Mouse (Mus musculus): ENCODE measurements at regions not wholly inside any gene's neighbourhood (a gene's known extent, or its start where the extent isn't known, plus 50 kb on each side); places are given as distances from the start of the nearest gene placed in this dataset.
"Not testable (repeated sequence)": the region's sequence is repeated elsewhere in the genome, so short reads cannot be mapped to it uniquely, and the experiment has no call there.

DNA sequence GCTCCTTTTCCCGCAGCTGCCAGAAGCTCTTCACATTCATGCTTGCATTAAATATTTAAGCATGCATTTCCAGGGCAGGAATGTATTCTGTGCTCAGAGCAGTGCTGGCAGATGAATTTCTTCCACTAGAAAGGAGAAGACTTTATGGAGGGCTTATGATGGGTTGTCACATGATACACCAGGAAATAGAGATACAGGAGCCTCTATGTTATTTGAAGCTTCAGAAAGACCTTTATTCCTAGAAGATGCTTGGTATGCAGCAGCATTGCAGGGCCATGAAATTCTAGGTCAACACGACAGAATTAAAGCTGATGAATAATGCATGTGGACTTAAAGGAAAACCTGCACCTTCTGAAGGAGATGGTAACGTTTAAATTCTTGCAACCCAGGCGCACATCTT lies 212.1 kb downstream of the Adgrg6 start:
- no peak for DNase-seq (ENCODE audit: low spot score)

DNA sequence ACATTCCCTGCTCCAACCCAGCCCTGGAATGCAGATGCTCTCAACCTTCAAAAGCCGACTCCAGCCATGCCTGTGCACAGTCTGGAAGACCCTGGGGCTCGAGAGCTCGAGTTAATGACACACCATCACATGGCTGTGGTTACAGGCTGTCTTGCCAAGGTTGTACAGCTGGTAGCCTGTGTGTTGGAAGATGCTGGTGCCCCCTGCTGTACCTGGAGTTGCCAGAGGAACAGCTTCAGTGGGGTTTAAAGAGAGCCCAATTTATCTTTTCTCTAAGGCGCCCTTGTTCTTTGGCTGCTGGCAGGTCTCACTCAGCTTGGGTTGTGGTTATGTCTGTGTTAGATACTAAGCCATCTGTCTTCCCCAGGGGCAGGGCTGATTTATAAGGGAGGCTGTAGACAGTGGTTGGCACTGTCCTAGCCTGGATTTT lies 212.8 kb downstream of the Adgrg6 start:
- DNase-seq (ENCODE audit: low spot score) = no peak

DNA sequence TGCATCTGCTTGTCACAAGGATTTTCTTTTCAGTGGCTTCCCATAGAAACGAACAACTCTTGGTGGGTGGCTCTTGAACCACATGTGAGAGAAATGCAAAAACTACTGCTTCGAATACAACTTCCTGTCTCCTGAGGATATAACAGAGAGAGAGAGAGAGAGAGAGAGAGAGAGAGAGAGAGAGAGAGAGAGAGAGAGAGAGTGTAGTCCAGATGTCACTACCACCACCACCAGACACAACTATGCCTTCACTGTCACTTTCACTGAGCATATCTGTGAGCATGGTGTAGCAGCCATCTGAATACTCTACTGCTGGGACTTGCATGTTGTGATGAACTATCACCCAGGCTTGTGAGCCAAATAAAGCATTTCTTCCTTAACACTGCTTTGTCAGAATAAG lies 216.6 kb downstream of the Adgrg6 start:
- DNase-seq (ENCODE audit: low spot score) = no peak

- no peak for DNase-seq (ENCODE audit: low spot score)
These were observed 219.2 kb downstream of the Adgrg6 start for GRCm38 (mm10) chr10:14326229-14326628.

- peak; percentile 52 for DNase-seq (ENCODE audit: low spot score)
These were observed 224.0 kb downstream of the Adgrg6 start for GRCm38 (mm10) chr10:14321503-14321902.

DNA sequence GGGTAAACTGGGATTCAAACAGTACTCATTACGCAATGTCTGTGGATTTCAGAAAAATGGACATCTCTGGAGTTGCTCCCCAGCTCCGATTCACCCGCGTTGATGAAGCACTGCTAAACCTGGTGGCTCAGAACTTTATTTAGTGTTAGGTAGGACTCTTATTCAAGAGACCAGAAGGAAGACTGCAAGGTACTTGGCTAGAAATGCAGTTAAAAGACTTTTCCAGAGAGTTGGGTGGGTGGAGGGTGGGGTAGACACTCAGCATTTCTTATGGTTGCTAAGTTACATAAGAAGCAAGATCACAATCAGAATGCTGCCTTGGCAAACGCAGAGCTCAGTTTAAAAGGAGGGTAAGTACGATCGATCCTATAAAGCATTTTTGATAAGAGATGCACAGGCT lies 230.2 kb downstream of the Adgrg6 start:
- no peak for DNase-seq (ENCODE audit: low spot score)

GRCm38 (mm10) chr10:14314607-14315006 lies 230.9 kb downstream of the Adgrg6 start:
- peak; percentile 12 for DNase-seq (ENCODE audit: low spot score)

- no peak for DNase-seq (ENCODE audit: low spot score)
These were observed 231.4 kb downstream of the Adgrg6 start for GRCm38 (mm10) chr10:14314004-14314581.

DNA sequence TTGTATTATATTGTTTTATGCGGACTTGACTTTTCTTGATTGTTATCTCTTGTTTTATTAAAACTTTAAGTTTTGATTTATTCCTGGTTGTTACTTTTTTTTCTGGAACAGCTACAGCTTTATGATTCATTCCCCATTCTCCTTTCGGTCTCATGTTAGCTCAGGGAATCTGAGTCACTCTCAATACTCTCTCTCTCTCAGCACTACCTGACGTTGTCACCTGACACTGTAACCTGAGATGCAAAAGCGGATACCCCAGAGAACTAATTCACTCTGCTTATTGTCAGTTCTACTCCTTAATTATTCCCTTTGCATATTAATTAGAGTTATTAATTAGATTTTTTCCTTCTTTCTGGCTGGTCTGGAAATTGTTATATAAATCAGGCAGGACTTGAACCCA lies 232.5 kb downstream of the Adgrg6 start:
- no peak for DNase-seq (ENCODE audit: low spot score)

- DNase-seq (ENCODE audit: low spot score) = no peak
These were observed 233.5 kb downstream of the Adgrg6 start for GRCm38 (mm10) chr10:14311962-14312361.

DNA sequence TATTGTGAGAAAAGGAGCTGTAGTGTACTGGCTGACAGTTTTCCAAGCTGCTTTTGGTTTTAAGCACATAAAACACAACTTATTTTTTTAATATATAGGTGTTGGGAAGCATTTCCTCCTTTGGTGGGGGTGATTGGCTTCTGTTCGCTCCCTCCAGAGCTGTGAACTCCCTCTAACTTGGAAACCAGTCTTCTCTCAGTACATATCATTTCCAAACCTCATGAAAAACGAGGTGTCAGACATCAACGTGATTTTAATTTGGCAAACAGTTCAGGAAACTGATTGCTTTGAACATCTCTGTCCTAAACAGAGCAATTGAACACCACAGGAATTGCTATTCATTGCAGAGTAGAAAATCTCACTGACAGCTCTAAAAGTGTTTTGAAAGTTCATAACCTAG lies 238.6 kb downstream of the Adgrg6 start:
- peak; percentile 23 for DNase-seq (ENCODE audit: low spot score)

DNA sequence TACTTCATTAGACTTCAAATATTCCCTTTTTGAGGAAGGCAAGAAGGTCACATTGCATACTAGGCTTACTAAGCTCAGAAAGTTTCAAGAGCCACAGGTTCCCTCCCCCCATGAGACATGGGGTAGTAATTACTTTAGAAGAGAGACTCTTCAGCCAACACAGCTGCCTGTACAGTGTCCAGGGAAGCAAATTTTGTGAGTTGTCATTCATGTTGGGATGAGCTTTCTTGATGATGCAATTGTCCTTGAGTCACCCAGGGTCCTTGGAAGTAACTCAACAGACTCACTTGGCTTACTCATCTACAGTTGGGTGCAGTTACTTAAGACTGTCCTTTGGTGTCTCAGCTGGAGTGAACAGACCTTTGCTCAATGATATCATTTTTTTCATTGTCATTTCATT lies 242.0 kb downstream of the Adgrg6 start:
- DNase-seq (ENCODE audit: low spot score) = peak; percentile 29

- DNase-seq (ENCODE audit: low spot score) = no peak
These were observed 249.3 kb downstream of the Adgrg6 start for GRCm38 (mm10) chr10:14296147-14296546.

GRCm38 (mm10) chr10:14292701-14293100 lies 252.8 kb downstream of the Adgrg6 start:
- not testable (repeated sequence) for DNase-seq (ENCODE audit: low spot score)

DNA sequence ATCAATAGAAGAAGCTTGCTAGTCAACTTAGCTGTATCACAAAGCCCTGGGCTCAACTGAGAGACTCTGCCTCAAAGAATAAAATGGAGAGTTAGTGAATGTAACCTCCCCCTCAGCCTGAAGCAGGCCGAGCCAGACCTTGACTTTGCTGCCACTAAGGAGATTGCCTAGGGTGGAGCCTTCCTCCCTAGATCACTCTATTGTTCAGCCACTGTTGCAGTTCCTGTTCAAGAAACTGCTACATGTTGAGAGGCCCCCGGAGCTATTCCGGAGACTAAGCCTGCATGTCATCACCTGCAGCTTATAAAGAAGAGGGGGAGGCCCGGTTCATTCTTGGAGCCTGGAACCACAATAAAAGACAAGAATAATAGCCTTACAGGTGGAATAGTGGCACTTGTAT lies 257.9 kb downstream of the Adgrg6 start:
- DNase-seq (ENCODE audit: low spot score) = no peak

GRCm38 (mm10) chr10:14276631-14277030 lies 268.8 kb downstream of the Adgrg6 start:
- no peak for DNase-seq (ENCODE audit: low spot score)

GRCm38 (mm10) chr10:14275477-14275876 lies 270.0 kb downstream of the Adgrg6 start:
- no peak for DNase-seq (ENCODE audit: low spot score)

DNA sequence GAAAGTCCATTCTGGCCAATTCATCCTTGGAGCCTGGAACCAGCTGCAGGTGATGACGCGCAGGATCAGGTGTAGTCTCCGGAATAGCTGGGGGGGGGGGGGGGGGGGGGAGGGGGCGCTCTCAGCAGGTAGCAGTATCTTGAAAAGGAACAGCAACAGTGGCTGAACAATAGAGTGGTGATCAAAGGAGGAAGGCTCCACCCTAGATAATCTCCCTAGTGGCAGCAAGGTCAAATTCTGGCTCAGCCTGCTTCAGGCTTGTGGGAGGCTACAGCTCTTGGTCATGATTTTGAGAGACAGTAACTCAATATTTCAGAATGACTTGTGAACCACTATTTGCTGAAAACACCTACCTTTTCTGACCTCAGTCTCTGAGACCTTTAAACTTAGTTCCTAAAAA lies 275.5 kb downstream of the Adgrg6 start:
- DNase-seq (ENCODE audit: low spot score) = no peak

DNA sequence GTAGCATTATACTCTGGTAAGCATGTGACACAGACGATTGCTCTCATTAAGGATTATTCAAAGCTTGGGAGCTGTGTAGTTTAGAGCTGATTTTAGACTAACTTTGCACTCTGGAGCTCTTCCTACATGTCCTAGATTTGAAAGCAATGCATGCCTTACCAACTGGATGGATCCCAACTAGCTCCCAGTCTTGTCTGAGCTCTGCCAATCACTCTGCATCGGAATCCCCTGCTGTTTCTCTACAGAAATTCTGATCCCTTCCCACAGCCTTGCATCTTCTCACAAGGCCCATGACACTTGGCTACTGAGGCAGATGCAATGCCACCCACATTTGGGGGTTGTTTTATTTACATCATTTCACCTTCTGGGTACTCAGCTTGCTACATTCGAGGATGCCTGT lies 277.8 kb downstream of the Adgrg6 start:
- DNase-seq (ENCODE audit: low spot score) = no peak

GRCm38 (mm10) chr10:14239670-14240069 lies 273.8 kb downstream of the Hivep2 start:
- no peak for DNase-seq (ENCODE audit: low spot score)

DNA sequence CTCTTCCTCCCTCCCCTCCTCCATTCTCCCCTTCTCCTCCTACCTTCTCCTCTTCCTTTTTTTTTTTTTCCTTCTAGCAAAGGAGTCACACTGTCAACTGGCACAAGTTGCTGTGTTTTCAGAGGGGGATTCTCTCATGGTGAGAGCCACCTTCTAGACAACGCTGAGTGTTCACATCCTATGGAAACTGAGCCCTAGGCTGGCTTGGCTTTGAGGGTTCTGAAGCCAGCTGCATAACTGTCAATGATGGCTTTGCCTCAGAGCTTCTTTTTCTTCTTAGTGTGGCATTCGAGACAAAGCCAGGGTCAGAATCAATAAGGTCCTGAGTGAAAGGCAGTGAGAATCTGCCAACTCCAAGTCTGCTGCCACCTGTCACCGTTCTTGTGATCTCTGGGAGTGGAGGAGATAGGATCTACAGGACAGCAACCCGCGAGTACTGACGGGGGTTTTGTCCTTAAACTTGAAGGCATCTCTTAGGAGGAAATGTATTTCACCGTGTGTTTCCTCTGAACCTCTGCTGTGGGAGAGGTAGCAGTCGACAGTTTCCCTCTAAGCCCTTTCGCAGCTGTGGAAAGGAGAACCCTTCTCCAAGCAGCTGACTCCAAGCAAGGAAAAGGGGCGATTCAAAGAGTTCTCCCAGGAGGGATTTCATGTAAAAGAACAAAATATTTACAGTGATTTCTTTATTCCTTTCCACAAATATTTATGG lies 269.2 kb downstream of the Hivep2 start:
- no peak for DNase-seq (ENCODE audit: low spot score)

GRCm38 (mm10) chr10:14234005-14234602 lies 268.2 kb downstream of the Hivep2 start:
- DNase-seq (ENCODE audit: low spot score) = no peak

GRCm38 (mm10) chr10:14233335-14233734 lies 267.5 kb downstream of the Hivep2 start:
- no peak for DNase-seq (ENCODE audit: low spot score)

DNA sequence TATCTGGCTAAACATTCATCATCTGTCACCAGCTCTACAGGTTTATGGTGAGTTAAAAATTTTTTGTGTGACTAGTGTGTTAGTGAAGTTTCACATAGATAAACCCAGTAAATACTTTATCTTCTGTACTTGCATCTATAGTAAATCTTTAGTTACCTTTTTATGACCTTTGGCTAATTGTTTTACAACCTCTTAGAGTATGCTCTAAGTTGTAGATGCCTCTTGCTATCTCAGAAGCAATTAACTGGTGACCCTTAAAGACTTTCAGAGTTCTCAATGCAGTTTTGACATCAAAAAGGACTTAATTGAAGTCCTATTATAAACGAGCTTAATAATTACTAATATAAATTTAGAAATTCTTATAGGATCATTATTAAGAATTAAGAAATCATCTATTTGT lies 265.6 kb downstream of the Hivep2 start:
- DNase-seq (ENCODE audit: low spot score) = no peak

Measured in lung, postnatal 25 days (tissue).